In the genomic region with DNA sequence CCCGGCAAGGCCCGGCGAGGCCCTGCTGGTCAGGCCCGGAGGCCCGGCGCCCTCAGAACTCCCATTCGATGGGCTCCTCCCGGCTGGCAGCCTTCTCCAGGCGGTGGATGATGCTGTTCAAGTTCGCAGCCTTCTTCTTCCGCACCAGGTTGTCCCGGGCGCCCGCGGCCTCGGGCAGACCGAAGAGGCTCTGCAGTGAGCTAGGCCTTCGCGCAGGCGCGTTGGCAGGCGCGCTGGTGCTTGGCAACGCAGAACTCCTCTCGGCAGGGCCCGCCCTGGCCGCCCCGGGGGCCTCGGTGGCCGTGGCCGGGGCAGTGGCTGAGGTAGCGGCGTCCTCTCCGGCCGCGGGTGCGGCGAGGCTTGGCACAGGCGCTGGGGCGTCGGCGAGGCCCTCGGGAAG, we compare ENCODE assay signal across 16 mouse cellular contexts.
"Had no signal": no experiment of that assay in that cellular context is flagged by ENCODE, and none has a peak within 500 bp of the region (broad histone marks: within the 10 kb centered on the region; RNA-seq: fewer than 3 reads in every experiment).

No protein-coding gene starts in this region.

- H3K27ac ChIP-seq: liver, embryonic 15.5 days; midbrain, embryonic 15.5 days; neural tube, embryonic 13.5 days had no signal

- H3K4me3 ChIP-seq: liver, embryonic 15.5 days; midbrain, embryonic 15.5 days; neural tube, embryonic 13.5 days had no signal

- H3K9ac ChIP-seq: liver, embryonic 15.5 days; midbrain, embryonic 15.5 days; neural tube, embryonic 13.5 days had no signal

- H3K4me2 ChIP-seq: liver, embryonic 11.5 days; liver, embryonic 15.5 days; midbrain, embryonic 15.5 days; neural tube, embryonic 13.5 days had no signal

- H3K4me1 ChIP-seq: liver, embryonic 15.5 days; midbrain, embryonic 15.5 days had no signal

- DNase-seq: kidney, adult 8-10 months; kidney, postnatal 25 days; layer of hippocampus, adult 9-11 months; layer of hippocampus, postnatal 36 days; lung, adult 2 months; lung, postnatal 36 days; retina, postnatal 1 day; right cerebral cortex, postnatal 4 days; spleen, adult 18-20 months; thymus, postnatal 14 days had no signal

- H3K27me3 ChIP-seq: liver, embryonic 15.5 days; midbrain, embryonic 15.5 days; neural tube, embryonic 13.5 days had no signal

- H3K9me3 ChIP-seq: liver, embryonic 15.5 days; midbrain, embryonic 15.5 days; neural tube, embryonic 13.5 days had no signal

- ATAC-seq: intestine, postnatal 0 days; lung, postnatal 0 days; midbrain, embryonic 15.5 days had no signal
